Mouse (Mus musculus) forebrain, embryonic 10.5 days (tissue): ENCODE measurements at regions not wholly inside any gene's neighbourhood (a gene's known extent, or its start where the extent isn't known, plus 50 kb on each side); places are given as distances from the start of the nearest gene placed in this dataset.

Experiments used
- DNase-seq: peaks from one replicate; pipeline ENCODE4 v3.0.0-alpha.2; 2017; ENCODE audit warnings: low spot score; ENCODE audit errors: extremely low spot score
- H3K27ac ChIP-seq: fragments of 300-500 bp; sonication (generic); 2 replicates; pipeline ENCODE4 v1.5.1; 2016; ENCODE audit warnings: mild to moderate bottlenecking
- H3K27me3 ChIP-seq: fragments of 300-500 bp; sonication (generic); 2 replicates; pipeline ENCODE4 v1.6.1; 2016; ENCODE audit warnings: mild to moderate bottlenecking; ENCODE audit not compliant: poor library complexity, severe bottlenecking
- H3K36me3 ChIP-seq: fragments of 300-500 bp; sonication (generic); replicated peaks from 2 replicates; pipeline ENCODE4 v1.6.1; 2016; ENCODE audit warnings: mild to moderate bottlenecking, moderate library complexity
- H3K4me1 ChIP-seq: fragments of 300-500 bp; sonication (generic); 2 replicates; pipeline ENCODE4 v1.6.1; 2016
- H3K4me3 ChIP-seq: fragments of 300-500 bp; sonication (generic); 2 replicates; pipeline ENCODE4 v1.5.1; 2016; ENCODE audit warnings: mild to moderate bottlenecking, moderate library complexity
- H3K9me3 ChIP-seq: fragments of 300-500 bp; sonication (generic); 2 replicates; pipeline ENCODE4 v1.6.1; 2016; ENCODE audit warnings: mild to moderate bottlenecking, moderate library complexity
- WGBS: fragments of 180-500 bp; shearing (Covaris S2); methylation state at CpG from one replicate; pipeline ENCODE4 v1.1.7; 2016; 5-methylcytosine and 5-hydroxymethylcytosine counted together

DNA sequence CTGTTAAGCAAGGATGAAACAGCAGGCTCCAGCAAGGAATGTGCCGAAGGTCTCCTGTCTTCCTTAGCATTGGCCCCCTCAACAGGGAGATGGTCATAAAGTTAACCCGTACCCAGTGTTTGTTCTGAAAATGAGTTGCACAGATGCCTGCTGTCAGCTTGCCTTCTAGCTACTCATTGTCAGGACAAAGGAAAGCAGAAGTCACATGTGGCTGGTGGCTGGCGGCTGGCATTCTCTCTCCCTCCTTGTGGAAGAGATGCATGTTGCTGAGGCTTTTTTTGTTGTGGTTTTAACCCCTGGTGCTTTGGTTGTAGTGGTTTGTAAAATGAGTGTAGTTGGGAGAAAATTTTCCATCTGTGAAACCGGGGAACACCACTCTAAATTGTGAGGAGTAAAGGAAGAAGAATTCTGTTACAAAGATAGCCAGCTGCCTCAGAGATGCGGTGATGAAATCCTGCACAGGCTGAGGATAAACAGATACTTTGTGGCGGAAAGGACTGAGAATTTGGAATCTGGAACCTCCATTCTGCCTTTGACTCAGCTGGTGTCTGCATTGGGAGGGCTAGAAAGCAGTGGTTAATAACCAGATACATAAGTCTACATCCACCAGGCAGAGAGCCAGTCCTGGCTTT is 220.2 kb downstream of the Snx13 start:
- WGBS, result 71% methylated on average over 6 of the region's 6 CpGs
- Histone ChIP-seq H3K9me3 (no peaks in the 10 kb centered on the region), H3K27ac (no peak overlapping the region), H3K27me3 (no peaks in the 10 kb centered on the region), H3K4me3 (no peak overlapping the region), H3K36me3 (no peaks in the 10 kb centered on the region), H3K4me1 (no peaks in the 10 kb centered on the region)
- DNase-seq, result no peak

DNA sequence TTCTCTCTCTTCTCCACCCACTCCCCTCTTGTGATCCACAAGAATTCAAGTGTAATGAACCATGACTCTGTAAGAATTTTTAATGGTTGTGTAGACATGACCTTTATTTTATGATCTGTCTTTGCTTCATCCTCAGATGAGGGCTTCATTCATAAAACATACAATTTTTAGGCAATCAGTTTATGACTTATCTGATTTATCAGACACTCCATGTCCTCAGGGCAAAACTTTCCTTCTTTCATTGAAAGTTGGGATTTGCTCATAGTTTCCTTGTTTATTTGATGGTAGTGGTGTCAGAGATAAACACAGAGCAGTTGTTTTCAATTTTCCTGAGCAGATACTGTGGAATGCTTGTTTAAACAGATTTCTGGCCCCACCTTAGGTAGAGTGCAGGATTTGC is 212.8 kb downstream of the Snx13 start:
- H3K4me3 ChIP-seq, result no peak overlapping the region
- DNase-seq, result no peak
- H3K27me3 ChIP-seq, result no peaks in the 10 kb centered on the region
- H3K9me3 ChIP-seq, result no peaks in the 10 kb centered on the region
- H3K27ac ChIP-seq, result no peak overlapping the region
- no peaks in the 10 kb centered on the region for H3K4me1 ChIP-seq
- H3K36me3 ChIP-seq, result no peaks in the 10 kb centered on the region

DNA sequence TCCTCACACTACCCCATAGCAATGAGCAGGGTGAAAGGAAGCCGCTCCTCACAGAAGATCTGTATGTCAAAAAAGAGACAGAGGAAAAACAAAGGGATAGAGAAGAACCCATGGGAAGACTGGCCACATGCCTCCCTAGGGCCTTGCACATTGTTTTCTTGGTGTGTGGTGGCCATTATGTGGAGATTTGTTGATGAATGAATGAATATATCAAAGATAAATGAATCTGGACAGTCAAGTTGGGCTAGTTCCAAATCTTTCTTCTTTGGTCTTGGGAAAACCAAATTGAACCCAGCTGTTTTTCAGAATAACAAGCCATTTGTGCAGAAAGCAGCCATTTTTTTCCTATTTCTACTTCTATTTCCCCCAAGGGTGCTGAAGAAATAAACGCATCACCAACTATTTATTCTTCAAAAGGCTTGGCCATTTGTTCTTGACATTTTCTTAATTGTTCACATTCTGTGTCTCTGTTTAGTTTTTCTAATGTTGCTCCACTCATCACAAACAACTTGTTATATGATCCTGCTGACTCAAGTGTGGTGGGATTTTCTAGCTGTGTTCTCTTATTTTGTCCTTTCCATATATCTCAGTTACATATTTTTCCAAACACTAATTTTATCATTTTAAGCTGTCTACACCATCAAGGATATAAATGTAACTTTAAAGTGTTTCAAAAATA is 208.9 kb downstream of the Snx13 start:
- Histone ChIP-seq H3K27ac (no peak overlapping the region), H3K4me3 (no peak overlapping the region)
- 89% methylated on average over 2 of the region's 2 CpGs for WGBS

DNA sequence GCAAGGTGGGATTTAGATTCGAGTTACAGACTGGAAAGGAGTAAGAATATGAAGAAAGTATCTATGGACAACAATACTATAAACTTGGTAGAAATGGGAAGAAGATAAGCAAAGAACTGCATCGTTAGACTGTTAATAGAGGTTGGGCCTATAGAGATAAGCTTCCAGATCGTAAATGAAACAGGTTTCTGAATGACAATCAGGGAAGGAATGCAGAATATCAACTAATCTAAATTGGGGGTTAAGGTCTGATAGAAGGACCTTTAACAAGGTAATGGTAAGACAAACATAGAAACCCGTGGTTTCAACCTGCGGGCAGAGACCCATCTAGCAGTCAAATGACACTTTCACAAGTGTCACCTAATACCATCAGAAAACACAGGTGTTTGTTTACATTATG is 201.5 kb downstream of the Snx13 start:
- H3K27me3 ChIP-seq, result no peaks in the 10 kb centered on the region
- no peak for DNase-seq
- H3K27ac ChIP-seq, result no peak overlapping the region
- H3K9me3 ChIP-seq, result no peaks in the 10 kb centered on the region
- no peaks in the 10 kb centered on the region for H3K36me3 ChIP-seq
- no peaks in the 10 kb centered on the region for H3K4me1 ChIP-seq
- 88% methylated on average over 5 of the region's 5 CpGs for WGBS
- H3K4me3 ChIP-seq, result no peak overlapping the region

More for the DNA sequence above, 208.9 kb downstream of the Snx13 start:
- Histone ChIP-seq H3K36me3 (no peaks in the 10 kb centered on the region), H3K4me1 (no peaks in the 10 kb centered on the region), H3K9me3 (no peaks in the 10 kb centered on the region), H3K27me3 (no peaks in the 10 kb centered on the region)
- DNase-seq, result no peak

DNA sequence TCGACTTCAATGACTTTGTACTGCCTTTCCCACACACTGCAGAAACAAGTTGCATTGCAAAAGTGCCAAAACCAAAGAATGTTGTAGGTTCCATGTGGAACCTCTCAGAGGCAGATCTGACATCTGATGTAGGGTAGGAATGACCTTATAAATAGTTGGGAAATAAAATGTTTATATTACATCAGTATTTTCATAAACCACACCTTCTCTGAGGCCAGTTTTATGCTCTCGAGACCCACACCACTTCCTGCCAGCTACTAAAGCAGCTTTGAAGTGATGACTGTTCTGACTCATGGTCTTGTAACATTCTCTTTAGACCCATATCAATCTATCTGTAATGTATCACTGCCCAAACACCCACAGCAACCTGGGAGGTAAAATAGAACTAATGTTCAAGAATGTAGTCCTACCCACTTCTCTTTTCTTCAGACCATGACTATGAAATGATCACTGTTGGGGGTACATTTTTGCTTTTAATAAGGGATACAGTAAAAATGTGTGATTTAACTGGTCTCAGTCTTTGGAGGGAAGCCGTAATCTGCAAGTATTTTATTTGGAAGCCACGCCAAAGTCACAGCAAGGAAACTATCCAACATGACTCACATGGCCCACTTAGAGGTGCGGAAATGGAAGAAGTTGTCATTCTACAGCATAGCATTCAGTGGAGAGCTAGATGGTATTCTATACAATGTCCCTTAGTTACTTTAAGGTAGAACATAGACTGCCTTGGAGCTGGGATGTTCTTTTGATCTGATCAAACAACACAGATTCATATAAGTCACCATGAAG is 199.4 kb downstream of the Snx13 start:
- Histone ChIP-seq H3K27ac (no peak overlapping the region), H3K4me3 (no peak overlapping the region), H3K36me3 (no peaks in the 10 kb centered on the region), H3K4me1 (no peaks in the 10 kb centered on the region), H3K9me3 (no peaks in the 10 kb centered on the region), H3K27me3 (no peaks in the 10 kb centered on the region)
- WGBS, result 88% methylated on average over 5 of the region's 5 CpGs
- no peak for DNase-seq

DNA sequence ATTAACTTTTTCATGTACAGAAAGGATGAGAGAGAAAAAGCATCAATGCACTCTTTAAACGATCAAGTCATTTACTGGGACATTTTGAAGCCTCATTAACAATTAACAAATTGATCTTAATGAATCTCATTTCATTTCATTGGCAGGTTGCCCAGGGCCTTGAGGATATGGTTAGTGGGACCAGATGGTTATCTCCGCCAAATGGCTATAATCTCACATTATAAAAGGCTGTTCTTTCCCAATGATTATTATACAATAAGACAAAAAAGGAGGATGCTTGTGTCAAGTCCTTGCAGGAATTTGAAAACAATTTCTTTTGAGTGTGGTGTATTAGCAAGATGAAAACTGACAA is 185.3 kb downstream of the Snx13 start:
- no peaks in the 10 kb centered on the region for H3K36me3 ChIP-seq
- H3K27me3 ChIP-seq, result no peaks in the 10 kb centered on the region
- 88% methylated on average over 2 of the region's 2 CpGs for WGBS
- H3K27ac ChIP-seq, result no peak overlapping the region
- no peak overlapping the region for H3K4me3 ChIP-seq
- H3K4me1 ChIP-seq, result no peaks in the 10 kb centered on the region
- DNase-seq, result no peak
- H3K9me3 ChIP-seq, result no peaks in the 10 kb centered on the region

DNA sequence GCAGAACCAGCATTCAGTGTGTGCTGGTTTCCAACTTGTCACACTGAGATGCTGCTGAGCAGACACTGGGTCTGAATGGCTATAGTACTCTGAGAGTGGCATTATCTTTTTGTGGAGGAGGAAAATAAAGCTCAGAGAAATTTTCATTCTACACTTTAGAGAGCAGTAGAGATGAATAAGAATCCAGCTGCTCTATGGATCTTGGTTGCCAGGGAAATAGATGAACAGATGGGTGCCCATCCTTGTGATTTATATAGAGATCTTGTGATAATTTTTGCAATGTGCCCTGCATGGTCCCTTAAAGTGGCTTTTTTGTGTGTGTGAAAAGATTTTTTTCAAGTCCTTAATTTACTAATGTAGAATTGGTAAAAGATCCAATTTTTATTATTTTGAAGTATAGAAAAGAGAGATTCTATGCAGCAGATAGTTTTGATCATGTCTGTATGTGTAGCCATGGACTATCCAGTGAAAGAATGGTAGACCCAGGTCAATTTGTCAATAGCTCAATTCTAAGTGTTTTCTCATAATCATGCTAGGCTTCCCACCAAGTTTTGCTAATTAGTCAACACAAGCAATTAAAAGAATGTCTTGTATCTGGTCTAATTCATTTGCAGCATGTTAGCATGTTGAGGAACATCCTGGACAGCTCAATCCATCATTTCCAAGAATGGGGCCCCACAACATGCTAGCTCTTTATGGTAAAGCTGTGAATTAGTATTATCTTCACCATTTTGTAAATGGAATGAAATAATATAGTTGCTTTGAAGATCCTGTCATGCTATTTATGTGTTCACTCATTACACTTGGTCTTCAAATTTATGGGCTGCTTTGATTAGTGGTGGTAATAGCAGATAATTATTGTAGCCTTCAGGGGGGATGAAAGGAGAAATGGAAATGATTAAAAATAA is 184.7 kb downstream of the Snx13 start:
- H3K4me3 ChIP-seq, result no peak overlapping the region
- no peak for DNase-seq
- H3K9me3 ChIP-seq, result no peaks in the 10 kb centered on the region
- no peaks in the 10 kb centered on the region for H3K36me3 ChIP-seq
- no peak overlapping the region for H3K27ac ChIP-seq
- no peaks in the 10 kb centered on the region for H3K4me1 ChIP-seq
- H3K27me3 ChIP-seq, result no peaks in the 10 kb centered on the region

DNA sequence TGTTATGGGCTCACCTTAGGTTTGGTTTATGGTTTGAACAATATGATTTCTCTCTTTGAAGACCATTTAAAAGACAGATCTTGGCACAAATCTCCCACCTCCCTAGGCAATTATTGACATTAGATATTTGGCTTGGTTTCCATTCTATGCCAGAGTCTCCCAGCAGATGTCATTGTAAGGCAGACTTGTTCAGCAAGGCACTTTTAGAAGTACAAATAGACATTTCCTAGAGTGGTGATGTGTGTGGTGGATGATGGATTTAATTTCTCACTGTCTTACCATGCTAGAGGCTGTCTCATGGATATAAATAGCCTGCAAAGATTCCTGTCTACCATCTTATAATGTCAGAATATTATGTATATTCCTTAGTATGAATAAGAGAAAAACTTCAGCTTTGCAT is 173.4 kb downstream of the Snx13 start:
- no peaks in the 10 kb centered on the region for H3K4me1 ChIP-seq
- H3K9me3 ChIP-seq, result no peaks in the 10 kb centered on the region
- no peak for DNase-seq
- no peaks in the 10 kb centered on the region for H3K36me3 ChIP-seq
- no peak overlapping the region for H3K27ac ChIP-seq
- H3K4me3 ChIP-seq, result no peak overlapping the region
- H3K27me3 ChIP-seq, result no peaks in the 10 kb centered on the region

DNA sequence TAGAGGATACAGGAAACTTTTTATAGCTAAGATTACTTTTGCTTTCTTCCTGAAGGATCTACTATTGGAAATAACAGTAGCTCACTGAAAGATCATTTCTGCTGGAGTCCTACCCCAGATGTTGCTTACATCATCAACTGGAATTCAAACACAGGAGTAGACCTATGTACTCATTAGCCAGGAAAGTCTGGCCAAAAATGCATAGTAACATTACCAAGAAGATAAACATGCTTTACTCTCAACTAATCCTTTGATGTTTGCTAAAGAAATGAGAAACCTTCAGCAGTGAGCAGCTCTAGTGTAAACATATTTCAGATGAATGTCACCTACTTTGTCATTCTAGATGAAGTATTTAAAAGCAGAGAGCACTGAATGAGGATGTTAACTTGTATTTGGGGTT is 173.0 kb downstream of the Snx13 start:
- H3K36me3 ChIP-seq, result no peaks in the 10 kb centered on the region
- no peak for DNase-seq
- no peaks in the 10 kb centered on the region for H3K4me1 ChIP-seq
- no peak overlapping the region for H3K4me3 ChIP-seq
- H3K27me3 ChIP-seq, result no peaks in the 10 kb centered on the region
- no peak overlapping the region for H3K27ac ChIP-seq
- no peaks in the 10 kb centered on the region for H3K9me3 ChIP-seq

DNA sequence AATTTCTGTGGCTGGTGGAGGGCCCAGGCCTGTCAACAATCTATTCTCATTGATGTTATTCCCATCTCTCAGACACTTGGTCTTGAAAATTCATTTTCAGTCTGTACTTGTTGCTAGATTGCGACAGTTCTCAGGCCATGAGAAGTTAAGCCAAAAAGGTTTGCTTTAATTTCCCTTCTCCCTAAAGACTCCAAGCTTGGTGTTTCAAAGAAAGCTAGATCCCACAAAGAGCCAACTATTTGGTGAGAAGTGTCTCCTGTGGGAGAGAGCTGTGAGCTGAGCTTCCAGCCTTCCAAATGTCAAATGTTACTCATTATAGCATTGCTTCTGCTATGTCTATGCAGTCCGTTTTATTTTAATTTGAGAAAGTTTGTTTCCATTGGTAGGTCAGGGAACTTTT is 169.7 kb downstream of the Snx13 start:
- DNase-seq, result no peak
- no peaks in the 10 kb centered on the region for H3K4me1 ChIP-seq
- no peaks in the 10 kb centered on the region for H3K36me3 ChIP-seq
- H3K27me3 ChIP-seq, result no peaks in the 10 kb centered on the region
- WGBS, result 89% methylated on average over 2 of the region's 2 CpGs
- no peak overlapping the region for H3K27ac ChIP-seq
- H3K9me3 ChIP-seq, result no peaks in the 10 kb centered on the region
- H3K4me3 ChIP-seq, result no peak overlapping the region

DNA sequence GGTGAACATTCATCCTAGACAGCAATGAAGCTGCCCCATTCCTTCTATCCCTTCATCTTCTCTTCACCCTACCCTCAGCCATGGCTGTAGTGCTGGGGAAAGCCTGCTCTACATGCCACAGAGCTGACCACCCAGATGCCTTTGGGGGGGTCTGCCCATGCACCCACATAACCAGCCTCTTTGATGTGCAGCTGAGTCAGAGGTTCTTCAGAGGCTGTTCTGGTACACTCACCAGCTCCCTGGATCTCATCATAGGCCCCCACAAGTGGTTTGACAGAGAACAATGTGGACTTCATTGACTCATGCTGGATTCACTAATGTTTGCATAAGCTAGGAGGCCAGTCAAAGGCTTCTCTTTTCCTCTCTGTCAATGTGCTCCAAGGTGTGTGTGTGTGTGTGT is 162.4 kb downstream of the Snx13 start:
- Histone ChIP-seq H3K36me3 (no peaks in the 10 kb centered on the region), H3K27ac (no peak overlapping the region), H3K27me3 (no peaks in the 10 kb centered on the region), H3K4me1 (no peaks in the 10 kb centered on the region), H3K4me3 (no peak overlapping the region), H3K9me3 (no peaks in the 10 kb centered on the region)
- no peak for DNase-seq

DNA sequence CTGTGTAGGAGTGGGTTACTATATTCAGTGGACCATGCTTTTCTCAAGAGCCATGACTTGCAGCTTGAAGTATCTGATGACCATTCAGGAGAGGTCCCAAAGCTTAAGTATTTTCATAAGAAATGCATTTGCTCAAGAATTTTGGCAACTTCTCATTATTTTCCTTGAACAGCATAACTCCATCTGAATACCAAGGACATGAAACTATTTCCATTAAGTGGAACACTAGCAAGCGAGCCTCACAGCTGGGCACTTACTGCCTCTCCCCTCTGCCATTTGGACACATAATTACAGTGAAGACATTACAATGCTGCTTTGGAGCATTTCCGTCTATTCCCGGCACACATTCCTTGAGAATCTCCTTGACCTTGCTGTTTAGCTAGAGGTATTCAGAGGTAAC is 160.6 kb downstream of the Snx13 start:
- Histone ChIP-seq H3K27ac (no peak overlapping the region), H3K36me3 (no peaks in the 10 kb centered on the region), H3K4me3 (no peak overlapping the region), H3K27me3 (no peaks in the 10 kb centered on the region), H3K4me1 (no peaks in the 10 kb centered on the region), H3K9me3 (no peaks in the 10 kb centered on the region)
- WGBS, result 85% methylated on average over 3 of the region's 3 CpGs
- no peak for DNase-seq

DNA sequence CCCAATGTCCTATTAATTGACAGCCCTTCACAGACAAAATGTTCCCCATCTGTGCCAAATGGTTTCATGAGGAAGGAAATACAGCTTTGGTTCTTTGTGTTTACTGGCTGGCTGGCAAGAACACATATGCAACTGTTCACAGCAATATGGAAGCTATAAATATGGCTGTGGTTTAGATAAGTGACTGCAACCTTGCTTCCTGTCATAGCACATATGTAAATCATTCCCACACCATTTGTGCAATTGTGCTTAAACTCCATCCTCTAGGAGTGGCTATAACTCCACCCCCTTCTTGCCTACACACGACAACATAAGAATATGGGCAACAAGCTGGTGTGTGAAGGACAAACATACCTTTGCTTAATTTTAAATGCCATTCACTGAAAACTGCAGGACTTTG is 156.4 kb downstream of the Snx13 start:
- no peaks in the 10 kb centered on the region for H3K27me3 ChIP-seq
- H3K4me3 ChIP-seq, result no peak overlapping the region
- no peak overlapping the region for H3K27ac ChIP-seq
- H3K36me3 ChIP-seq, result no peaks in the 10 kb centered on the region
- no peaks in the 10 kb centered on the region for H3K4me1 ChIP-seq
- no peak for DNase-seq
- 86% methylated on average over 1 of the region's 1 CpGs for WGBS
- no peaks in the 10 kb centered on the region for H3K9me3 ChIP-seq
